Mouse (Mus musculus): ENCODE measurements around the gene Zim1. TPM values are rescaled to one million over a fixed set of nuclear protein-coding genes. Genes with fewer than 3 reads are reported as not detected.

Zim1 gene
- polyA plus RNA-seq, 1 experiment from 2014 or later, result 2.9 TPM

GRCm38 (mm10) chr7:6709396-6709795, 13.1 kb upstream of the Zim1 start:
- Histone ChIP-seq H3K36me3 (peaks cover 64% of the 10 kb centered on the region), H3K4me1 (no peaks in the 10 kb centered on the region), H3K27me3 (no peaks in the 10 kb centered on the region), H3K9me3 (no peaks in the 10 kb centered on the region), H3K4me2 (no peak overlapping the region), H3K9ac (no peak overlapping the region), H3K4me3 (no peak overlapping the region), H3K27ac (no peak overlapping the region)
- ATAC-seq (ENCODE audit: borderline replicate concordance, extremely low read depth, low FRiP score, low TSS enrichment), result no peak
- WGBS, result 88% methylated on average over 15 of the region's 15 CpGs

- Histone ChIP-seq H3K4me3 (no peak overlapping the region), H3K9ac (no peak overlapping the region), H3K27ac (no peak overlapping the region), H3K27me3 (no peaks in the 10 kb centered on the region), H3K4me2 (no peak overlapping the region), H3K4me1 (no peaks in the 10 kb centered on the region), H3K36me3 (peaks cover 63% of the 10 kb centered on the region), H3K9me3 (no peaks in the 10 kb centered on the region)
- no peak for ATAC-seq (ENCODE audit: borderline replicate concordance, extremely low read depth, low FRiP score, low TSS enrichment)
- 64% methylated on average over 17 of the region's 17 CpGs for WGBS
Observed at GRCm38 (mm10) chr7:6708451-6709180, 12.4 kb upstream of the Zim1 start.

GRCm38 (mm10) chr7:6707416-6708015, 11.3 kb upstream of the Zim1 start:
- H3K9ac ChIP-seq, result no peak overlapping the region
- H3K9me3 ChIP-seq, result no peaks in the 10 kb centered on the region
- H3K27ac ChIP-seq, result no peak overlapping the region
- peaks cover 52% of the 10 kb centered on the region for H3K36me3 ChIP-seq
- no peaks in the 10 kb centered on the region for H3K27me3 ChIP-seq
- no peaks in the 10 kb centered on the region for H3K4me1 ChIP-seq
- no peak overlapping the region for H3K4me3 ChIP-seq
- ATAC-seq (ENCODE audit: borderline replicate concordance, extremely low read depth, low FRiP score, low TSS enrichment), result no peak
- 86% methylated on average over 23 of the region's 23 CpGs for WGBS
- H3K4me2 ChIP-seq, result no peak overlapping the region

- Histone ChIP-seq H3K9me3 (no peaks in the 10 kb centered on the region), H3K36me3 (no peaks in the 10 kb centered on the region), H3K27me3 (no peaks in the 10 kb centered on the region), H3K4me1 (no peaks in the 10 kb centered on the region), H3K27ac (no peak overlapping the region), H3K9ac (no peak overlapping the region), H3K4me2 (no peak overlapping the region), H3K4me3 (no peak overlapping the region)
- WGBS, result 59% methylated on average over 3 of the region's 3 CpGs
- ATAC-seq (ENCODE audit: borderline replicate concordance, extremely low read depth, low FRiP score, low TSS enrichment), result no peak
Observed at GRCm38 (mm10) chr7:6699230-6699629, 3.0 kb upstream of the Zim1 start.

- Histone ChIP-seq H3K4me2 (no peak overlapping the region), H3K9ac (no peak overlapping the region), H3K4me1 (no peaks in the 10 kb centered on the region), H3K9me3 (no peaks in the 10 kb centered on the region), H3K36me3 (no peaks in the 10 kb centered on the region), H3K27ac (no peak overlapping the region), H3K27me3 (no peaks in the 10 kb centered on the region), H3K4me3 (no peak overlapping the region)
- 90% methylated on average over 6 of the region's 6 CpGs for WGBS
- no peak for ATAC-seq (ENCODE audit: borderline replicate concordance, extremely low read depth, low FRiP score, low TSS enrichment)
Observed at GRCm38 (mm10) chr7:6685511-6685910, 10.7 kb downstream of the Zim1 start.

GRCm38 (mm10) chr7:6666726-6667125, 29.5 kb downstream of the Zim1 start:
- Histone ChIP-seq H3K27ac (no peak overlapping the region), H3K4me3 (no peak overlapping the region), H3K36me3 (no peaks in the 10 kb centered on the region), H3K4me1 (no peaks in the 10 kb centered on the region), H3K27me3 (no peaks in the 10 kb centered on the region), H3K9ac (no peak overlapping the region), H3K4me2 (no peak overlapping the region), H3K9me3 (no peaks in the 10 kb centered on the region)
- WGBS, result 62% methylated on average over 3 of the region's 3 CpGs
- ATAC-seq (ENCODE audit: borderline replicate concordance, extremely low read depth, low FRiP score, low TSS enrichment), result no peak

- no peak for ATAC-seq (ENCODE audit: borderline replicate concordance, extremely low read depth, low FRiP score, low TSS enrichment)
- H3K9ac ChIP-seq, result no peak overlapping the region
- H3K4me1 ChIP-seq, result no peaks in the 10 kb centered on the region
- H3K27ac ChIP-seq, result no peak overlapping the region
- H3K9me3 ChIP-seq, result no peaks in the 10 kb centered on the region
- no peaks in the 10 kb centered on the region for H3K36me3 ChIP-seq
- H3K4me3 ChIP-seq, result no peak overlapping the region
- H3K4me2 ChIP-seq, result no peak overlapping the region
- no peaks in the 10 kb centered on the region for H3K27me3 ChIP-seq
- 58% methylated on average over 7 of the region's 7 CpGs for WGBS
Observed at GRCm38 (mm10) chr7:6663430-6663829, 32.8 kb downstream of the Zim1 start.

GRCm38 (mm10) chr7:6659605-6660004, 36.6 kb downstream of the Zim1 start:
- H3K36me3 ChIP-seq, result no peaks in the 10 kb centered on the region
- no peaks in the 10 kb centered on the region for H3K27me3 ChIP-seq
- no peak overlapping the region for H3K27ac ChIP-seq
- H3K4me3 ChIP-seq, result no peak overlapping the region
- no peak overlapping the region for H3K4me2 ChIP-seq
- no peak overlapping the region for H3K9ac ChIP-seq
- WGBS, result 16% methylated on average over 2 of the region's 2 CpGs
- H3K4me1 ChIP-seq, result no peaks in the 10 kb centered on the region
- no peak for ATAC-seq (ENCODE audit: borderline replicate concordance, extremely low read depth, low FRiP score, low TSS enrichment)
- no peaks in the 10 kb centered on the region for H3K9me3 ChIP-seq

- no peaks in the 10 kb centered on the region for H3K4me1 ChIP-seq
- H3K4me3 ChIP-seq, result no peak overlapping the region
- no peak for ATAC-seq (ENCODE audit: borderline replicate concordance, extremely low read depth, low FRiP score, low TSS enrichment)
- no peaks in the 10 kb centered on the region for H3K36me3 ChIP-seq
- H3K9ac ChIP-seq, result no peak overlapping the region
- H3K27me3 ChIP-seq, result no peaks in the 10 kb centered on the region
- H3K27ac ChIP-seq, result no peak overlapping the region
- WGBS, result 89% methylated on average over 7 of the region's 7 CpGs
- no peak overlapping the region for H3K4me2 ChIP-seq
- no peaks in the 10 kb centered on the region for H3K9me3 ChIP-seq
Observed at GRCm38 (mm10) chr7:6658606-6659005, 37.6 kb downstream of the Zim1 start.

- no peak overlapping the region for H3K9ac ChIP-seq
- no peak overlapping the region for H3K4me2 ChIP-seq
- ATAC-seq (ENCODE audit: borderline replicate concordance, extremely low read depth, low FRiP score, low TSS enrichment), result no peak
- 71% methylated on average over 5 of the region's 5 CpGs for WGBS
- no peak overlapping the region for H3K4me3 ChIP-seq
- no peak overlapping the region for H3K27ac ChIP-seq
- no peaks in the 10 kb centered on the region for H3K27me3 ChIP-seq
- no peaks in the 10 kb centered on the region for H3K4me1 ChIP-seq
- no peaks in the 10 kb centered on the region for H3K36me3 ChIP-seq
- no peaks in the 10 kb centered on the region for H3K9me3 ChIP-seq
Observed at GRCm38 (mm10) chr7:6652151-6652550, 44.1 kb downstream of the Zim1 start.

GRCm38 (mm10) chr7:6651221-6651620, 45.0 kb downstream of the Zim1 start:
- Histone ChIP-seq H3K36me3 (no peaks in the 10 kb centered on the region), H3K27ac (no peak overlapping the region), H3K9me3 (no peaks in the 10 kb centered on the region), H3K4me3 (no peak overlapping the region), H3K4me1 (no peaks in the 10 kb centered on the region), H3K9ac (no peak overlapping the region), H3K4me2 (no peak overlapping the region), H3K27me3 (no peaks in the 10 kb centered on the region)
- WGBS, result 53% methylated on average over 7 of the region's 7 CpGs
- ATAC-seq (ENCODE audit: borderline replicate concordance, extremely low read depth, low FRiP score, low TSS enrichment), result no peak

- no peak overlapping the region for H3K27ac ChIP-seq
- no peak overlapping the region for H3K4me2 ChIP-seq
- H3K9me3 ChIP-seq, result no peaks in the 10 kb centered on the region
- no peak overlapping the region for H3K9ac ChIP-seq
- H3K4me1 ChIP-seq, result no peaks in the 10 kb centered on the region
- WGBS, result 90% methylated on average over 9 of the region's 9 CpGs
- no peaks in the 10 kb centered on the region for H3K27me3 ChIP-seq
- H3K36me3 ChIP-seq, result no peaks in the 10 kb centered on the region
- ATAC-seq (ENCODE audit: borderline replicate concordance, extremely low read depth, low FRiP score, low TSS enrichment), result no peak
- no peak overlapping the region for H3K4me3 ChIP-seq
Observed at GRCm38 (mm10) chr7:6650526-6650925, 45.7 kb downstream of the Zim1 start.

Data from lung, embryonic 15.5 days (tissue).